Mouse (Mus musculus) cerebral cortex, adult 2 months (tissue): ENCODE data around the gene Tpmt.

Source experiments
- WGBS: fragments of 180-500 bp; shearing (Covaris S2); methylation state at CpG from one replicate; pipeline ENCODE4 v1.1.7; 2018; 5-methylcytosine and 5-hydroxymethylcytosine counted together

The Tpmt gene

GRCm38 (mm10) chr13:46976532-46976931 lies 68.0 kb downstream of the Tpmt start:
- WGBS = 91% methylated on average over 7 of the region's 7 CpGs

GRCm38 (mm10) chr13:46975930-46976329 lies 68.6 kb downstream of the Tpmt start:
- 65% methylated on average over 4 of the region's 4 CpGs for WGBS

- WGBS = 28% methylated on average over 14 of the region's 14 CpGs
Measured at GRCm38 (mm10) chr13:46975031-46975551, 69.4 kb downstream of the Tpmt start.
